Mouse (Mus musculus) liver, embryonic 13.5 days (tissue): ENCODE data around the gene Tra2a. TPM values are rescaled to one million over a fixed set of nuclear protein-coding genes. Genes with fewer than 3 reads are reported as not detected.

Experiments used
- ATAC-seq: fragments of 200-750 bp; cut with Nextera tagmentation; 2 replicates; pipeline ENCODE4 v1.8.0; 2017; ENCODE audit warnings: low read depth, mild to moderate bottlenecking, moderate number of reproducible peaks, moderate library complexity
- DNase-seq: peaks from one replicate; pipeline ENCODE4 v3.0.0; 2022
- H3K27ac ChIP-seq: fragments of 300-500 bp; sonication (generic); 2 replicates; pipeline ENCODE4 v1.5.1; 2015; ENCODE audit warnings: moderate library complexity, mild to moderate bottlenecking, inconsistent platforms
- H3K27me3 ChIP-seq: fragments of 300-500 bp; sonication (generic); 2 replicates; pipeline ENCODE4 v1.6.1; 2015; ENCODE audit warnings: mild to moderate bottlenecking, inconsistent platforms
- H3K36me3 ChIP-seq: fragments of 300-500 bp; sonication (generic); 2 replicates; pipeline ENCODE4 v1.6.1; 2015; ENCODE audit warnings: mild to moderate bottlenecking, inconsistent platforms
- H3K4me1 ChIP-seq: fragments of 300-500 bp; sonication (generic); replicated peaks from 2 replicates; pipeline ENCODE4 v1.6.1; 2015; ENCODE audit warnings: inconsistent platforms
- H3K4me2 ChIP-seq: fragments of 300-500 bp; sonication (generic); 2 replicates; pipeline ENCODE4 v1.6.1; 2015; ENCODE audit warnings: inconsistent platforms, mild to moderate bottlenecking, moderate library complexity
- H3K4me3 ChIP-seq: fragments of 300-500 bp; sonication (generic); replicated peaks from 2 replicates; pipeline ENCODE4 v1.5.1; 2015; ENCODE audit warnings: mild to moderate bottlenecking, inconsistent platforms
- H3K9ac ChIP-seq: fragments of 300-500 bp; sonication (generic); 2 replicates; pipeline ENCODE4 v1.6.1; 2015; ENCODE audit warnings: mild to moderate bottlenecking, inconsistent platforms
- H3K9me3 ChIP-seq: fragments of 300-500 bp; sonication (generic); replicated peaks from 2 replicates; pipeline ENCODE4 v1.6.1; 2016; ENCODE audit warnings: inconsistent platforms
- WGBS: fragments of 180-500 bp; shearing (Covaris S2); methylation state at CpG from one replicate; pipeline ENCODE4 v1.1.7; 2015; ENCODE audit not compliant: insufficient replicate concordance; 5-methylcytosine and 5-hydroxymethylcytosine counted together
- polyA plus RNA-seq: library from polyadenylated mRNA; unstranded; fragments of >200 nt; fragmentation: Nextera tagmentation; extraction: Ambion mirVana; gene quantifications from 2 replicates; pipeline ENCODE4 v1.2.1, GENCODE M21; 2015

Gene Tra2a
- polyA plus RNA-seq, 1 experiment from 2014 or later: 51.9 TPM

GRCm38 (mm10) chr6:49208935-49209334 is 54.9 kb downstream of the Tra2a start:
- Histone ChIP-seq H3K9ac (peak overlapping the region; percentile 43; the same call in 1 of the 2 replicates), H3K9me3 (no peaks in the 10 kb centered on the region), H3K4me3 (peak overlapping the region; percentile 26; the same call in 1 of the 2 replicates), H3K27ac (peak overlapping the region; percentile 51), H3K27me3 (no peaks in the 10 kb centered on the region), H3K4me1 (peaks cover 69% of the 10 kb centered on the region), H3K4me2 (peak overlapping the region; percentile 53), H3K36me3 (peaks cover 30% of the 10 kb centered on the region)
- WGBS: 57% methylated on average over 5 of the region's 5 CpGs
- peak; percentile 38 for DNase-seq
- peak; percentile 82 for ATAC-seq

DNA sequence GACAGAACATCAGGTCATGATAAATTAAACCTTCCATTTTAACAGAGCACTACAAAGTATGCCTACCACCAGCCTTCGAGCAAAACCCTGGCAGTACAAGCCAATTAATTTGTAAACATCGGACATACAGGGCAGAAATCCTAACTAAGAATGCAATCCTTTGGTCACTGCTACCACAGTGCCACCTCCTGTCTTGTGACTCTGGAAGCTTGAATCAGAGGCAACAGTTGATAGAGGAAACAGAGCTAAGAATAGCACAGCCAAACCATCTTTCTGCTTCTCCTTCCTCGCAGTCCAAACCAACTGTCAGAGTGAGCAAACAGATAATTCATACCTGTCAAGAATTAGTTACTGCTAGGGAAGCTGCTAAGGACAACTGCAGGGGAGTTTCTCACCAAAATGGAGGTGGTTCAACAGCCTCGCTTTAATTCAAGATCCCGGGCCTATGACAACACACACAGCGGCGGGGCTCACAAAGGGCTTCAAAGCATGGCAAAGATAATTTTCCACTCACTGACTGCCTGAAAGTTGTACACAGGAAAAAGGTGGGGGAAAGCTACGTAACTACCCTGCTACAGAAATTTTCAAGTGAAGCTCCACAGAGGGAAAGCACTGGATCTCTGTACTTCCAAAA is 55.4 kb downstream of the Tra2a start:
- Histone ChIP-seq H3K9ac (peak overlapping the region; percentile 43; the same call in 1 of the 2 replicates), H3K27ac (peak overlapping the region; percentile 51), H3K36me3 (peaks cover 36% of the 10 kb centered on the region), H3K4me3 (peak overlapping the region; percentile 26; the same call in 1 of the 2 replicates), H3K9me3 (no peaks in the 10 kb centered on the region), H3K27me3 (no peaks in the 10 kb centered on the region), H3K4me1 (peaks cover 64% of the 10 kb centered on the region), H3K4me2 (peak overlapping the region; percentile 53)
- 33% methylated on average over 8 of the region's 8 CpGs for WGBS
- ATAC-seq (no peak), DNase-seq (no peak)

GRCm38 (mm10) chr6:49206416-49206815 is 57.4 kb downstream of the Tra2a start:
- H3K4me1 ChIP-seq: peaks cover 45% of the 10 kb centered on the region
- no peaks in the 10 kb centered on the region for H3K27me3 ChIP-seq
- no peak overlapping the region for H3K27ac ChIP-seq
- WGBS: 82% methylated on average over 1 of the region's 1 CpGs
- H3K36me3 ChIP-seq: peaks cover 40% of the 10 kb centered on the region
- H3K4me2 ChIP-seq: no peak overlapping the region
- H3K9me3 ChIP-seq: no peaks in the 10 kb centered on the region
- DNase-seq (no peak), ATAC-seq (no peak)
- no peak overlapping the region for H3K4me3 ChIP-seq
- no peak overlapping the region for H3K9ac ChIP-seq

- DNase-seq (no peak), ATAC-seq (no peak)
- Histone ChIP-seq H3K4me1 (no peaks in the 10 kb centered on the region), H3K4me3 (no peak overlapping the region), H3K4me2 (no peak overlapping the region), H3K9me3 (0 out of 2 replicates have a peak, but pooled peaks cover 5% of the 10 kb centered on the region), H3K9ac (no peak overlapping the region), H3K36me3 (peaks cover 30% of the 10 kb centered on the region), H3K27ac (no peak overlapping the region), H3K27me3 (no peaks in the 10 kb centered on the region)
- WGBS: 88% methylated on average over 10 of the region's 10 CpGs
Measured at GRCm38 (mm10) chr6:49195188-49195587, 68.6 kb downstream of the Tra2a start.

GRCm38 (mm10) chr6:49194536-49194935 is 69.3 kb downstream of the Tra2a start:
- no peak overlapping the region for H3K4me2 ChIP-seq
- no peak overlapping the region for H3K9ac ChIP-seq
- 0 out of 2 replicates have a peak, but pooled peaks cover 5% of the 10 kb centered on the region for H3K9me3 ChIP-seq
- no peak overlapping the region for H3K4me3 ChIP-seq
- no peak for ATAC-seq
- H3K27ac ChIP-seq: no peak overlapping the region
- DNase-seq: no peak
- 87% methylated on average over 4 of the region's 4 CpGs for WGBS
- peaks cover 30% of the 10 kb centered on the region for H3K36me3 ChIP-seq
- H3K4me1 ChIP-seq: no peaks in the 10 kb centered on the region
- H3K27me3 ChIP-seq: no peaks in the 10 kb centered on the region

Other genes with a start within 250 kb of the Tra2a start
- gene Gpnmb, start 227.5 kb downstream of the Tra2a start, polyA plus RNA-seq: 0.25 and 0.39 TPM in 2 replicates
- 49.4 and 50.6 TPM in 2 replicates for gene Malsu1, start 190.2 kb downstream of the Tra2a start, polyA plus RNA-seq
- 21.4 and 25.4 TPM in 2 replicates for gene Igf2bp3, start 49.1 kb downstream of the Tra2a start, polyA plus RNA-seq
- 3.0 and 3.4 TPM in 2 replicates for gene Ccdc126, start 55.2 kb upstream of the Tra2a start, polyA plus RNA-seq
- 2.6 and 2.8 TPM in 2 replicates for gene Fam221a, start 103.7 kb upstream of the Tra2a start, polyA plus RNA-seq
- not detected in 2 replicates for gene Stk31, start 131.6 kb upstream of the Tra2a start, polyA plus RNA-seq